Comparison of ENCODE assay signal across 26 mouse cellular contexts in genomic region chr6:117516906-117517305, GRCm38 (mm10).
"Had no signal": no experiment of that assay in that cellular context is flagged by ENCODE, and none has a peak within 500 bp of the region (broad histone marks: within the 10 kb centered on the region; RNA-seq: fewer than 3 reads in every experiment).

No protein-coding gene starts in this region.

- DNase-seq: gastrocnemius, adult 2 months; gastrocnemius, postnatal 10 days; gastrocnemius, postnatal 25 days; heart, adult 18-20 months; heart, postnatal 4 days; kidney, adult 18-20 months; kidney, adult 8-10 months; kidney, postnatal 10 days; kidney, postnatal 25 days; kidney, postnatal 4 days; liver; liver, embryonic 13.5 days had no signal

- H3K4me2 ChIP-seq: heart, embryonic 11.5 days; heart, embryonic 13.5 days; heart, embryonic 15.5 days; hindbrain, embryonic 12.5 days; hindbrain, embryonic 14.5 days; limb, embryonic 12.5 days; liver, embryonic 11.5 days; liver, embryonic 13.5 days had no signal

- H3K9ac ChIP-seq: heart, embryonic 13.5 days; heart, embryonic 15.5 days; hindbrain, embryonic 12.5 days; hindbrain, embryonic 14.5 days; limb, embryonic 12.5 days; liver, embryonic 13.5 days had no signal

- ATAC-seq: hindbrain, embryonic 16.5 days; inflammation-experienced regulatory T-cells, adult 6 months; intestine, postnatal 0 days had no signal

- H3K4me3 ChIP-seq: gastrocnemius, adult 2 months; heart, embryonic 13.5 days; heart, embryonic 15.5 days; hindbrain, embryonic 10.5 days; hindbrain, embryonic 12.5 days; layer of hippocampus, adult 2 months; left cerebral cortex, adult 2 months; limb, embryonic 10.5 days; limb, embryonic 12.5 days; liver, embryonic 13.5 days had no signal

- H3K9me3 ChIP-seq: heart, embryonic 13.5 days; heart, embryonic 15.5 days; hindbrain, embryonic 10.5 days; hindbrain, embryonic 12.5 days; limb, embryonic 10.5 days; limb, embryonic 12.5 days; liver, embryonic 13.5 days had no signal

- H3K27me3 ChIP-seq: heart, embryonic 13.5 days; heart, embryonic 15.5 days; hindbrain, embryonic 12.5 days; limb, embryonic 12.5 days; liver, embryonic 13.5 days had no signal

- H3K4me1 ChIP-seq: hindbrain, embryonic 10.5 days; hindbrain, embryonic 12.5 days; limb, embryonic 10.5 days; limb, embryonic 12.5 days; liver, embryonic 13.5 days had no signal

- H3K36me3 ChIP-seq: heart, embryonic 13.5 days; heart, embryonic 15.5 days; hindbrain, embryonic 10.5 days; hindbrain, embryonic 12.5 days; limb, embryonic 10.5 days; limb, embryonic 12.5 days; liver, embryonic 13.5 days had no signal

- H3K27ac ChIP-seq: gastrocnemius, adult 2 months; heart, embryonic 13.5 days; heart, embryonic 15.5 days; hindbrain, embryonic 10.5 days; hindbrain, embryonic 12.5 days; hindbrain, embryonic 14.5 days; layer of hippocampus, adult 2 months; left cerebral cortex, adult 2 months; limb, embryonic 10.5 days; limb, embryonic 12.5 days; liver, embryonic 13.5 days had no signal
